Mouse (Mus musculus) T-helper 17 cell (primary cell): ENCODE results near the gene Krt9.

ENCODE experiments used
- in situ Hi-C, 2 experiments: fragments of 300-600 bp; cut with MboI, MseI; formaldehyde crosslinking; loops; 1 replicate in 1 of 2; 2 replicates in 1 of 2; pipeline ENCODE4 v1.15.1; 2025; ENCODE audit warnings: high pct_unique_total_duplicates in 2 of 2

Gene Krt9

DNA sequence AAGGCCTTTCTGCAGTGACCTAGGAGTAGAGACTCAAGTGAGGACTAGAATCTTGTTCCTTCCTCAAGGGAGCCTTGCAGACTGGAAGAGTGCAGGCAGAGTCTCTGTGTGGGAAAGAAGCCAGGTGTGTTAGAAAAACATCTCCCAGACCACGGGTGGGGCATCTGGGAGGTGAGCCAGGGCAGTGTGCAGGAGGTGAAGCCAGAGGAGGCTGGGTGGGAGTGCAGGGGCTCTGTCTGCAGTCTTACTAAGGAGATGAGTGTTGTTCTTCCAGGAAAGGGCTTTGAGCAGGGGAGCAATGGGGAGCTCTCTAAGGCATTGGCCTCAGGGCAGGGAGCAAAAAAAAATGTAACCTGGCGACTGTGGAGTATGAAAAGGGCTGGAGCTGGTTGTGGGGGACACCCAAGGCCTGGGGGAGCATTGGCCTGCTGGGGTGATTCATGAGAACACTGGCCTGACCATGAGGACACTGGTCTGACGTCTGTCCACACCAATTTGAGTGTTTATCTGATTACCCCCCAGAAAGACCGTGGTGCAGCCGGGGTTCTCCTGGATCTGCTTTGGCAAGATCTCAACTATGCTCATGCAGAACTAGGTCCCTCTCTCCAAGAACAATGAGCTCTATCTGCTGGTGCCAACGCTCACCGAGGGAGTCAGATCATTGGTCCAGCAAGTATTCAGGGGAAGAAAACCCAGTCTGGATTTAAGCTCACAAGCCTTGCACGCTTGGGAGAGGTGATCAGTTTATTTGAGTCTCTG lies 37.4 kb downstream of the Krt9 start:
- in situ Hi-C loops, result no loop called here

- in situ Hi-C loops, result no loop called here
Measured at GRCm38 (mm10) chr11:100148615-100149330, 44.3 kb downstream of the Krt9 start, which contains the start of gene Krt19. TSS of gene Krt19 (minus strand) at chr11:100148665.

GRCm38 (mm10) chr11:100147566-100148353 lies 45.3 kb downstream of the Krt9 start:
- in situ Hi-C loops, result no loop called here

- in situ Hi-C loops, result no loop called here
Measured at GRCm38 (mm10) chr11:100145858-100146560, 47.0 kb downstream of the Krt9 start.

DNA sequence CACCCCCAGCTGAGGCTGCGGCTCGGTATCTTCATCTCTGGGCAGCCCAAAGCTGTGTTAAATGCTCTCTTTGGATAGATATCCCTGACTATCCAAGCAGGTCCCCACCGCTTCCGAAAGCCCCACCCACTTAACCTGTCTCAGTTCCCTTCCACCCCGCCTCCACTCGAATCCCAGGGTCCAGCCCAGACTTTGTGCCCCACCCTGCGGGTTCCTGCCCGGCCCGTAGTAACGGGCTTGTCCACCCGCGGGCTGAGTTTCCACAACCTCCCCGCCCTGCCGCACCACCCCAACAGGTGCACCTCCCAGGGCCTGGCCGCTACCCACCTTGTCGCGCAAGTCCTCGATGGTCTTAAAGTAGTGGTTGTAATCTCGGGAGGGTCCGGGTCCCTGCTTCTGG lies 47.9 kb downstream of the Krt9 start:
- in situ Hi-C loops, result no loop called here

DNA sequence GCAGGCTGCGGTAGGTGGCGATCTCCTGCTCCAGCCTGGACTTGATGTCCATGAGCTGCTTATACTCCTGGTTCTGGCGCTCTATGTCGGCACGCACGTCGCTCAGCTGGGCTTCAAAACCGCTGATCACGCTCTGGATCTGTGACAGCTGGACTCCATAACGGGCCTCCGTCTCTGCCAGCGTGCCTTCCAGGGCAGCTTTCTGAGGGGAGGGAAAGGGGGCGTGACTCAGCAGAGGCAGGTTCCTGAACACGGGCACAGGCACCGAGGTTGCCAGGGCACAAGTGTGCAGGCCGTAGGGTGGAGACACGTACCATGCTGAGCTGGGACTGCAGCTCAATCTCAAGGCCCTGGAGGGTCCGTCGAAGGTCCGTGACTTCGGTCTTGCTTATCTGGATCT lies 52.1 kb downstream of the Krt9 start:
- in situ Hi-C loops, result no loop called here

GRCm38 (mm10) chr11:100139391-100139790 lies 53.7 kb downstream of the Krt9 start:
- in situ Hi-C loops, result no loop called here

DNA sequence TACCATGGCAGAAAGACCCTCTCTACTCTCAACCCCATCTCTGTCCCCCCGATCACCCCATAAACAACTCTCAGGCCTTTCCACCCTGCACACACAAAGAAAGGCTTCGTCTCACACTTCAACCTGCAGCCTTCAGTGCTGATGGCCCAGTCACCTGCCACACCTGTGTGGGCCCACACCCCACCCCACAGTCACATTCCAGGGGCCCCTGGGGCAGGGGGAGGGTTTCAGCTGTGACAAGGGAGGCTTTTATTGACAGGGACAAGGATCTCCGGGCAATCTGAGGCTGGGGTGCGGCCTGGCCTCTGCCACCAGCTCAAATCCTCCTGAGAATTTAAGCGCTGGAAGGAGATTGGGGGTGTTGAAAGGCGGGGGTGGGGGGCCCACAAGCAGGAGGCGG lies 54.2 kb downstream of the Krt9 start:
- in situ Hi-C loops, result no loop called here

- in situ Hi-C loops, result no loop called here
Measured at GRCm38 (mm10) chr11:100137693-100138092, 55.4 kb downstream of the Krt9 start.
